Mouse (Mus musculus) embryonic fibroblast, embryonic 13.5 days (primary cell): Measurements from ENCODE around the gene Acin1.

Experiments used
- CTCF ChIP-seq: IDR thresholded peaks from 2 replicates; pipeline ENCODE4 v1.5.1; 2011; ENCODE audit warnings: mild to moderate bottlenecking, control low read depth, low read length, moderate library complexity, borderline replicate concordance; ENCODE audit not compliant: insufficient read depth
- POLR2A ChIP-seq: IDR thresholded peaks from 2 replicates; pipeline ENCODE4 v1.6.1; 2011; ENCODE audit warnings: low read depth, mild to moderate bottlenecking, control low read depth, low read length, moderate library complexity

DNA sequence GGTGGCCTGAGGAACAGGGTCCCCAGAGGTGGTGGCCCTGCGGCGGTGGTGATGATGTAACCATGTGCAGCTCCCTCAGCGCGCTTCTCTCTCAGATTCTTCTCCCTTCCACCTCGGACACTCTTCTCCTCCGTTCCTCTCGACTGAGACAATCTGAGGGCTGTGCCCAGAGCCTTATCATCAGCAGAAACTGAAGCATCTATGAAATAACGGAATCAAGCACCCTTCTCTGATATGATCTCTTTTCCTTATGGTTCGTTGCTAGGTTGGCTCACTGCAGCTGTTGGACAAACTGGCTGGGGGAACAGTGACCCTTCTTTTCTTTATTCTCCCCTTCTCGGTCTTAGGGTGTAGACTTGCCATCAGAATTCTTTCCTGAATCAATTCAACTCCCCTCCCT lies 16.5 kb upstream of the Acin1 start:
- no peak for TF ChIP-seq POLR2A
- no peak for TF ChIP-seq CTCF
